15 mouse cellular contexts compared by ENCODE assay signal in the genomic region with DNA sequence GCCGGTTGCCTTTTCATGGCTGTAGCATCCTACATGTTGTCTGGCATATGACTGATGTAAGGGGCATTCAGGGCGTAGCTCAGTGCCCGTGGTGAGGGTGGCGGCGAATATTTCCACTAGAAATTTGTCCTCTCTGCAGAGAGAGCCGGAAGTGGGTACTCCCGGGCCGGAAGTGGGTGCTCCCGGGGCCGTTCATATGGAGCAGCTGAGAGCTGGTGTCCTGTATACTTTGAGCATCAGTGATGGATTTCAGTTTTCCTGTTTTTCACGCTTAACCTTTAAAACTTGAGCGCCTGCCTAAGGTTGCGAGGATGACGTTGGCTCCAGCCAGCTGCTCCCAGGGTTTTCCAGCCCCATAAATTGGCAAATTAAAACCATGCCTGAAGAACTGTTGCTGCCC. TPM values are rescaled to one million over a fixed set of nuclear protein-coding genes. Genes with fewer than 3 reads are reported as not detected.
DNase-seq lines count a peak whose midpoint lies in the region; ATAC-seq and TF ChIP-seq lines count a peak whose summit lies in the region.
"Had no signal": no experiment of that assay in that cellular context is flagged by ENCODE, and none has a peak within 500 bp of the region (broad histone marks: within the 10 kb centered on the region; RNA-seq: fewer than 3 reads in every experiment).

No protein-coding gene starts in this region.

- peak overlapping the region; percentile 60 for H3K27ac ChIP-seq in heart, embryonic 10.5 days
- H3K27ac ChIP-seq in lung, embryonic 14.5 days (ENCODE audit: low read depth), result peak overlapping the region; percentile 56; the same call in 1 of the 2 replicates
- peak overlapping the region; percentile 70; the same call in 1 of the 2 replicates for H3K27ac ChIP-seq in limb, embryonic 14.5 days (replicated peaks; ENCODE audit: low read depth, low read length)

- H3K4me3 ChIP-seq in heart, embryonic 10.5 days, result no peak overlapping the region
- H3K4me3 ChIP-seq in lung, embryonic 14.5 days (ENCODE audit: low read depth, low read length), result no peak overlapping the region
- no peak overlapping the region for H3K4me3 ChIP-seq in limb, embryonic 14.5 days (replicated peaks; ENCODE audit: low read length)
- H3K4me3 ChIP-seq: megakaryocyte, embryonic 14.5 days; myocyte had no signal

- no peak for DNase-seq in heart, embryonic 10.5 days (ENCODE audit: low spot score)
- DNase-seq in heart, postnatal 14 days, result no peak
- DNase-seq in lung, embryonic 14.5 days, result peak; percentile 42
- DNase-seq in lung, postnatal 14 days, result no peak
- peak; percentile 38 for DNase-seq in forelimb bud, embryonic 11.5 days (ENCODE audit: low read depth, low spot score)
- DNase-seq in limb, embryonic 14.5 days (ENCODE audit: low spot score), result no peak
- no peak for DNase-seq in frontal cortex, postnatal 36 days (ENCODE audit: low spot score in 2 of 2)
- no peak for DNase-seq in layer of hippocampus, postnatal 10 days (ENCODE audit: low spot score in 2 of 2)
- DNase-seq: spleen, adult 18-20 months had no signal

- H3K4me1 ChIP-seq in heart, embryonic 10.5 days, result peaks cover 94% of the 10 kb centered on the region
- H3K4me1 ChIP-seq in lung, embryonic 14.5 days (ENCODE audit: insufficient read depth), result peaks cover 35% of the 10 kb centered on the region
- H3K4me1 ChIP-seq in limb, embryonic 14.5 days (ENCODE audit: control insufficient read depth, insufficient read depth, low read length), result peaks cover 54% of the 10 kb centered on the region

- no peaks in the 10 kb centered on the region for H3K9me3 ChIP-seq in heart, embryonic 10.5 days
- no peaks in the 10 kb centered on the region for H3K9me3 ChIP-seq in lung, embryonic 14.5 days (ENCODE audit: low read depth, low read length)
- H3K9me3 ChIP-seq in limb, embryonic 14.5 days (ENCODE audit: control insufficient read depth, low read length), result no peaks in the 10 kb centered on the region
- H3K9me3 ChIP-seq: megakaryocyte, embryonic 14.5 days had no signal

- intact Hi-C loops in heart, postnatal 14 days (cut with DNase I), result no loop called here

- H3K36me3 ChIP-seq in heart, embryonic 10.5 days, result peaks cover 36% of the 10 kb centered on the region
- peaks cover 22% of the 10 kb centered on the region for H3K36me3 ChIP-seq in lung, embryonic 14.5 days (ENCODE audit: insufficient read depth)
- peaks cover 9% of the 10 kb centered on the region for H3K36me3 ChIP-seq in limb, embryonic 14.5 days (ENCODE audit: control insufficient read depth, insufficient read depth, low read length)

- TF ChIP-seq CTCF in lung, embryonic 14.5 days (IDR thresholded peaks at IDR 0.05; ENCODE audit: low read depth), result no peak

- 88% methylated on average over 14 of the region's 14 CpGs for WGBS in heart, embryonic 10.5 days
- WGBS in lung, embryonic 14.5 days, result 73% methylated on average over 14 of the region's 14 CpGs
- 42% methylated on average over 14 of the region's 14 CpGs for WGBS in limb, embryonic 14.5 days

- no peak for TF ChIP-seq POLR2A in limb, embryonic 14.5 days (IDR thresholded peaks at IDR 0.05; ENCODE audit: borderline replicate concordance, extremely low read depth, insufficient read depth, insufficient read length)

- H3K27me3 ChIP-seq in heart, embryonic 10.5 days (ENCODE audit: insufficient read depth, poor library complexity, severe bottlenecking), result no peaks in the 10 kb centered on the region
- H3K27me3 ChIP-seq in lung, embryonic 14.5 days (ENCODE audit: insufficient read depth, low read length), result no peaks in the 10 kb centered on the region
- no peaks in the 10 kb centered on the region for H3K27me3 ChIP-seq in limb, embryonic 14.5 days (ENCODE audit: control insufficient read depth, insufficient read depth, low read length)
- H3K27me3 ChIP-seq: megakaryocyte, embryonic 14.5 days had no signal

- no peak overlapping the region for H3K9ac ChIP-seq in lung, embryonic 14.5 days
- H3K9ac ChIP-seq in limb, embryonic 14.5 days (ENCODE audit: low read depth, low read length, severe bottlenecking), result no peak overlapping the region

- no peak for ATAC-seq in lung, embryonic 14.5 days (ENCODE audit: insufficient read depth)
- ATAC-seq in limb, embryonic 14.5 days (ENCODE audit: low FRiP score, low read depth), result no peak

- H3K4me2 ChIP-seq in lung, embryonic 14.5 days, result no peak overlapping the region
- no peak overlapping the region for H3K4me2 ChIP-seq in limb, embryonic 14.5 days (replicated peaks; ENCODE audit: low read depth, low read length, severe bottlenecking)

RNA-seq across cellular contexts. Expression of a gene that starts 33.5 kb away (rescaled TPM):
- 0.40 and 1.2 TPM in 2 replicates for polyA plus RNA-seq in heart, embryonic 10.5 days (2016; fragmentation: Nextera tagmentation; extraction: Ambion mirVana)
- not detected for total RNA-seq in heart, postnatal 14 days (2021)
- polyA plus RNA-seq in lung, embryonic 14.5 days (2014; fragmentation: Nextera tagmentation; extraction: Ambion mirVana), result not detected in 2 replicates
- 0.20 and 0.22 TPM in 2 replicates for polyA plus RNA-seq in limb, embryonic 14.5 days (2012; rRNA removed)
- 0.23 and 0.47 TPM in 2 replicates for polyA plus RNA-seq in limb, embryonic 14.5 days (2014; fragmentation: Nextera tagmentation; extraction: Ambion mirVana)
- not detected for total RNA-seq in layer of hippocampus, postnatal 10 days (2021)
- total RNA-seq: gastrocnemius, postnatal 4 days; left cerebral cortex, adult 18-20 months had no signal
- polyA plus RNA-seq: C2C12; forebrain, embryonic 11.5 days; myocyte had no signal

RNA-seq across cellular contexts. Expression of a gene that starts 40.6 kb away (rescaled TPM):
- polyA plus RNA-seq in heart, embryonic 10.5 days (2016; fragmentation: Nextera tagmentation; extraction: Ambion mirVana), result 53.9 and 61.8 TPM in 2 replicates
- 10 to 100 TPM; 60.3 to 68.7 TPM for total RNA-seq in heart, postnatal 14 days (2021)
- 40.8 and 43.1 TPM in 2 replicates for polyA plus RNA-seq in lung, embryonic 14.5 days (2014; fragmentation: Nextera tagmentation; extraction: Ambion mirVana)
- 44.0 and 54.1 TPM in 2 replicates for polyA plus RNA-seq in limb, embryonic 14.5 days (2012; rRNA removed)
- 42.6 and 43.8 TPM in 2 replicates for polyA plus RNA-seq in limb, embryonic 14.5 days (2014; fragmentation: Nextera tagmentation; extraction: Ambion mirVana)
- 10 to 100 TPM; 32.5 to 39.0 TPM for total RNA-seq in layer of hippocampus, postnatal 10 days (2021)

RNA-seq across cellular contexts. Expression of a gene that starts 50.2 kb away (rescaled TPM):
- 13.7 and 17.0 TPM in 2 replicates for polyA plus RNA-seq in heart, embryonic 10.5 days (2016; fragmentation: Nextera tagmentation; extraction: Ambion mirVana)
- 1 to 10 TPM; 8.7 to 9.6 TPM for total RNA-seq in heart, postnatal 14 days (2021)
- polyA plus RNA-seq in lung, embryonic 14.5 days (2014; fragmentation: Nextera tagmentation; extraction: Ambion mirVana), result 15.5 and 17.3 TPM in 2 replicates
- polyA plus RNA-seq in limb, embryonic 14.5 days (2012; rRNA removed), result 9.0 and 9.5 TPM in 2 replicates
- 13.5 and 13.7 TPM in 2 replicates for polyA plus RNA-seq in limb, embryonic 14.5 days (2014; fragmentation: Nextera tagmentation; extraction: Ambion mirVana)
- 10 to 100 TPM; 16.7 to 20.1 TPM for total RNA-seq in layer of hippocampus, postnatal 10 days (2021)

Comparison
In these comparisons a context has a peak if more than half of its experiments do, and no peak if none do; other contexts are left out.
1. DNase-seq: peak in lung, embryonic 14.5 days (single experiment) and forelimb bud, embryonic 11.5 days (single experiment); none in heart, embryonic 10.5 days (single experiment), heart, postnatal 14 days (0 of 2), lung, postnatal 14 days (single experiment), limb, embryonic 14.5 days (single experiment), frontal cortex, postnatal 36 days (0 of 2) and layer of hippocampus, postnatal 10 days (0 of 2).
2. Peak in every context shown above with its lines, with median percentiles within 50 percentile points of each other: H3K27ac ChIP-seq.